Mouse (Mus musculus): Measurements from ENCODE around the gene Tagln.

The Tagln gene

GRCm38 (mm10) chr9:45907078-45907428 is 28.8 kb downstream of the Tagln start:
- DNase-seq (ENCODE audit: low read depth in 1 of 2, low spot score in 2 of 2), result no peak

- peak; percentile 73 to 75 for DNase-seq (ENCODE audit: low read depth in 1 of 2, low spot score in 2 of 2)
Measured at GRCm38 (mm10) chr9:45906355-45907077, 29.3 kb downstream of the Tagln start, which contains the start of the genes Pcsk7 and Rnf214. Pcsk7 (plus strand) TSS chr9:45906497. Rnf214 (minus strand) TSS chr9:45906911.

GRCm38 (mm10) chr9:45905811-45906237 is 30.0 kb downstream of the Tagln start:
- no peak for DNase-seq (ENCODE audit: low read depth in 1 of 2, low spot score in 2 of 2)

- no peak for DNase-seq (ENCODE audit: low read depth in 1 of 2, low spot score in 2 of 2)
Measured at GRCm38 (mm10) chr9:45905196-45905595, 30.7 kb downstream of the Tagln start.

- DNase-seq (ENCODE audit: low read depth in 1 of 2, low spot score in 2 of 2), result no peak
Measured at GRCm38 (mm10) chr9:45893681-45894080, 42.2 kb downstream of the Tagln start.

Data from monocyte, adult 2 months (primary cell).